Mouse (Mus musculus) neural tube, embryonic 11.5 days (tissue): ENCODE measurements at regions not wholly inside any gene's neighbourhood (a gene's known extent, or its start where the extent isn't known, plus 50 kb on each side); places are given as distances from the start of the nearest gene placed in this dataset.
"Not testable (repeated sequence)": the region's sequence is repeated elsewhere in the genome, so short reads cannot be mapped to it uniquely, and the experiment has no call there.

ENCODE experiments used
- ATAC-seq: fragments of 200-750 bp; cut with Nextera tagmentation; 2 replicates; pipeline ENCODE4 v1.8.0; 2017; ENCODE audit warnings: moderate number of reproducible peaks, mild to moderate bottlenecking, moderate TSS enrichment, moderate library complexity; ENCODE audit not compliant: insufficient read depth, low FRiP score, low TSS enrichment
- DNase-seq: peaks from one replicate; pipeline ENCODE4 v3.0.0-alpha.2; 2015; ENCODE audit warnings: low spot score
- H3K27ac ChIP-seq: fragments of 300-500 bp; sonication (generic); 2 replicates; pipeline ENCODE4 v1.5.1; 2014; ENCODE audit warnings: low read depth, mild to moderate bottlenecking, low read length
- H3K27me3 ChIP-seq: fragments of 300-500 bp; sonication (generic); 2 replicates; pipeline ENCODE4 v1.6.1; 2014; ENCODE audit warnings: mild to moderate bottlenecking, low read length, mixed read lengths; ENCODE audit not compliant: control insufficient read depth, insufficient read depth
- H3K36me3 ChIP-seq: fragments of 300-500 bp; sonication (generic); 2 replicates; pipeline ENCODE4 v1.6.1; 2014; ENCODE audit warnings: mild to moderate bottlenecking, low read length, moderate library complexity, mixed read lengths; ENCODE audit not compliant: control insufficient read depth, insufficient read depth
- H3K4me1 ChIP-seq: fragments of 300-500 bp; sonication (generic); 2 replicates; pipeline ENCODE4 v1.6.1; 2014; ENCODE audit warnings: low read length, mixed read lengths; ENCODE audit not compliant: control insufficient read depth, insufficient read depth
- H3K4me2 ChIP-seq: fragments of 300-500 bp; sonication (generic); 2 replicates; pipeline ENCODE4 v1.6.1; 2014; ENCODE audit warnings: low read depth, mild to moderate bottlenecking, moderate library complexity
- H3K4me3 ChIP-seq: fragments of 300-500 bp; sonication (generic); 2 replicates; pipeline ENCODE4 v1.5.1; 2014; ENCODE audit warnings: low read depth, low read length
- H3K9ac ChIP-seq: fragments of 300-500 bp; sonication (generic); 2 replicates; pipeline ENCODE4 v1.6.1; 2014; ENCODE audit warnings: mild to moderate bottlenecking, low read length
- H3K9me3 ChIP-seq: fragments of 300-500 bp; sonication (generic); 2 replicates; pipeline ENCODE4 v1.6.1; 2016; ENCODE audit warnings: low read length; ENCODE audit not compliant: control insufficient read depth
- WGBS: fragments of 180-500 bp; shearing (Covaris S2); extraction: QIAGEN DNeasy Blood & Tissue Kit; methylation state at CpG from one replicate; pipeline ENCODE4 v1.1.7; 2014; 5-methylcytosine and 5-hydroxymethylcytosine counted together

GRCm38 (mm10) chr2:39835370-39835769 lies 609.1 kb upstream of the Ppp6c start:
- Histone ChIP-seq H3K4me2 (no peak overlapping the region), H3K4me3 (no peak overlapping the region), H3K36me3 (no peaks in the 10 kb centered on the region), H3K27me3 (no peaks in the 10 kb centered on the region), H3K27ac (no peak overlapping the region), H3K9me3 (no peaks in the 10 kb centered on the region), H3K9ac (no peak overlapping the region), H3K4me1 (no peaks in the 10 kb centered on the region)
- no peak for DNase-seq
- no peak for ATAC-seq
- 58% methylated on average over 1 of the region's 1 CpGs for WGBS

GRCm38 (mm10) chr2:39823851-39824250 lies 597.6 kb upstream of the Ppp6c start:
- H3K4me1 ChIP-seq: no peaks in the 10 kb centered on the region
- DNase-seq (no peak), ATAC-seq (no peak)
- H3K27ac ChIP-seq: no peak overlapping the region
- WGBS: 78% methylated on average over 2 of the region's 2 CpGs
- no peak overlapping the region for H3K9ac ChIP-seq
- no peak overlapping the region for H3K4me2 ChIP-seq
- no peaks in the 10 kb centered on the region for H3K27me3 ChIP-seq
- H3K4me3 ChIP-seq: no peak overlapping the region
- no peaks in the 10 kb centered on the region for H3K9me3 ChIP-seq
- H3K36me3 ChIP-seq: no peaks in the 10 kb centered on the region

GRCm38 (mm10) chr2:39806681-39807080 lies 580.4 kb upstream of the Ppp6c start:
- WGBS: 58% methylated on average over 16 of the region's 16 CpGs
- not testable (repeated sequence) for H3K36me3 ChIP-seq, H3K4me2 ChIP-seq, ATAC-seq, H3K27me3 ChIP-seq, H3K9ac ChIP-seq, H3K27ac ChIP-seq, H3K4me3 ChIP-seq, H3K9me3 ChIP-seq, H3K4me1 ChIP-seq
- DNase-seq: peak; percentile 34
